Mouse (Mus musculus): ENCODE measurements around the gene Apc2.
A peak's percentile ranks its signal among the peaks of the same experiment; 100 is the strongest.
"Not testable (repeated sequence)": the region's sequence is repeated elsewhere in the genome, so short reads cannot be mapped to it uniquely, and the experiment has no call there.

The Apc2 gene

GRCm38 (mm10) chr10:80341026-80341425 lies 45.2 kb downstream of the Apc2 start:
- DNase-seq (ENCODE audit: extremely low read depth, insufficient read length, low spot score) = no peak

DNA sequence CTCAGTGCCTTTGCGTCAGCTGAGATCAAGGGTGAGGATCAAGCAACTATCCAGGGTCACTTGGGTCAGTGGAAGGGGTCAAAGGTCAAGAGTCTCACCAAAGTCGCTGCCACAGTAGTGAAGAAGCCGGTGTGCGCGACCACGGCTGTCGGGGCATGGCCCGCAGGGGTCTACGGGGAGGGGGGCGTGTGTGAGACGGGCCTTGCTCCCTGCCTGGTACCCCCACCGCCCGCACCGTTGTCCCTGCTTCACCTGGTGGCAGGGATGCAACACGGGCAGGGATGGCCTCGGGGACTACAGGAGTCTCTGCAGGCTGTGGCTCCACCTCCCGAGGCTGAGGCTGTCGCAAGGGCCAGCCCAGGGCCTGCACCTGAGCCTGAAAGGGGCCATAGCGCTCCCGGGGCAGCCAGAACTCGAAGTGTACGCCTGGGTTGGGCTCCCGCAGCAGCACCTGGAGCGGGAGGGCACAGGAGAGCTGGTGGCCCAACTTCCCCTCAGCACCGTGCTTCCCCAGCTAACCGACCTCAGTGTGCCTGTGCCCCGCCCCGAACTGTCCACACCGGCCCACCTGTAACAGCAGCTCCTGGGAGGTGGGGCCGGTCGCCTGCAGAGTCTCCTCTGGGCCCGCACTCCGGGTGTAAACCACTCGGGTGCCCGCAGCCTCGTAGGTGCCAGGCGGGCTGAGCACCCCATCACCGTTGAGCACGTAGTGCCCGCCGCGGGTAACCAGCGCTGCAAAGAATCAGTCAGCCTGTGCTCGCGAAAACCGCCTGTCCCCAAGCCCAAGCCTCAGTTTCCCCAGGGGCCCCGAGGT lies 45.9 kb downstream of the Apc2 start:
- DNase-seq (ENCODE audit: extremely low read depth, insufficient read length, low spot score) = no peak

DNA sequence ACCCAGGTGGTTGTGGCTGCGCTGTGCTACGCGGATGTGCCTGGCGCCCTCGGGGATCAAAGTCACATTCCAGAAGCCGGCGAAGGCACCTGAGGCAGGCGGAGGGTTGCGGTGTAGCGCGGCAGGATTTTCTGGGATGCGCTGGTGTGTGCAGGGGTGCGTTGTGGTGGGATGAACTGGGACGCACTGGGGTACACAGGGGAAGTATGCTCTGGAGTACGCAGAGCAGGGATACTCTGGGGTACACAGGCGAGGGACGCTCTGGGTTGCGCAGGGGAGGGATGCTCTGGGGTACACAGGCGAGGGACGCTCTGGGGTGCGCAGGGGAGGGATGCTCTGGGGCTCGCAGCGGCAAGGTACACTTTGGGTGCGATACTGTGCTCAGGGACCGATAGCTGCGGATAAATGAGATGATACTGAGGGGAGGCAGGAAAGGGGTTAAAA lies 46.5 kb downstream of the Apc2 start:
- no peak for DNase-seq (ENCODE audit: extremely low read depth, insufficient read length, low spot score)

DNA sequence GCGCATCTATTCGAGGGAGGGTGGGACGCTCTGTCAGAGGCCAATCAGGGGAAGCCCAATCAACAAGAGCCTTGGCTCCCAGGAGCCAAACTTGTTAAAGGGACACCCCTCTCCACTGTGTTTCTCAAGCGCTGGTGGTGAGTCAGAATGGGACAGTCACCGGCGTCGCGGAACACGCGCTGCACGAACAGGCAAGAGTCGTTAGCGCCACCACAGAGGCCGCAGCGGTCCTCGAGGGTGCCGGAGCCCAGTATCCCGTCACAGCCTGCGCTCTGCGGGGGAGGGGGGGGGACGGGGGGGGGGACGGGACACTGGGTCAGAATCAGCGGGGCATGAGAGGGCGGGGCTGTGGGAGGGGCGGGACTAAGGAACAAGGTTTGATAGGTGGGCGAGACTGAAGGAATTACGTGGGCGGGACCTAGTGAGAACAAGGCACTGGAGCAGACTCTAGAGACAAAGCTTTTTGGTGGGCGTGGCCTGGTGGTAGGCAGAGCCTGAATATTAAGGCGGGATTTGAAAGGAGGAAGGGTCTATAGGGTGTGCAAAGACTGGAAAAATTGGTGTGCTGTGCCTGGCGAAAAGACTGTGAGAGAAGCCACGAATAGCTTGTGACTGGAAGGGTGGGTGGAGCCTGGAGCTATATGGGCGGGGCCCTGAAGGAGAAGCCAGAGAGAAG lies 47.1 kb downstream of the Apc2 start:
- no peak for DNase-seq (ENCODE audit: extremely low read depth, insufficient read length, low spot score)

DNA sequence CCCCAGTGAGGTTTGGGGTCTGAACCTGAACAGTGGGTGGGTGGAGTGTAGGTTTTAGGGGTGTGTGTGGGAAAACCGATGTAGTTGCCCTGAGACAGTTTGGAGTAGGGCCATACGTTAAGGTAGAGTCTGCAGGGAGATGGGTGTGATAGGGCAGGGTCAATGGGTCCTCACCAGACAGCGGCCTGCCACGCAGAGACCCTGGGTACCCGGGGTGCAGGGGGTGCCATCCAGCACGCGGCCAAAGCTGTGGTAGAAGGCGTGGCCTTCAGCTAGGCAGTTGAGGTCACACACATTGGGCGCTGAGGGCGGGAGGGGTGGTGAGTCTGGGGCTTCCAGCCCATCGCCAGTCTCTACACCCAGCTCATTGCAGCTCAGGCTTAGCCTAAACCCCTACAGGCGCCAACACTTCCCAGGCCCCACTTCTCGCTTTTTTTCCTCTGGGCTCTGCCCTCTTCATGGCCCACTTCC lies 47.7 kb downstream of the Apc2 start:
- DNase-seq (ENCODE audit: extremely low read depth, insufficient read length, low spot score) = no peak

GRCm38 (mm10) chr10:80344131-80344661 lies 48.4 kb downstream of the Apc2 start:
- DNase-seq (ENCODE audit: extremely low read depth, insufficient read length, low spot score) = no peak

- DNase-seq (ENCODE audit: extremely low read depth, insufficient read length, low spot score) = no peak
Measured at GRCm38 (mm10) chr10:80345122-80345521, 49.3 kb downstream of the Apc2 start.

DNA sequence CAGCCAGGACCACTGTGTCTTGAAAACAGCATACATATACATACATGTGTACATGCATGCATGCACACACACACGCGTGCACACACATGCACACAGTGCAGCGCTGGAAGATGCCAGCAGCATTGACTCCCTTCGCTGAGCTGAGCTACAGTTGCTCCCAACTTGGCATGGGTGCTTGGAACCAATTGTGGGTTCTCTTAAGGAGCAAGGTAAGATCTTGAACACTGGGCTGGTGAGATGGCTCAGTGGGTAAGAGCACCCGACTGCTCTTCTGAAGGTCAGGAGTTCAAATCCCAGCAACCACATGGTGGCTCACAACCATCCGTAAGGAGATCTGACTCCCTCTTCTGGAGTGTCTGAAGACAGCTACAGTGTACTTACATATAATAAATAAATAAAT lies 50.2 kb downstream of the Apc2 start:
- not testable (repeated sequence) for DNase-seq (ENCODE audit: extremely low read depth, insufficient read length, low spot score)

DNA sequence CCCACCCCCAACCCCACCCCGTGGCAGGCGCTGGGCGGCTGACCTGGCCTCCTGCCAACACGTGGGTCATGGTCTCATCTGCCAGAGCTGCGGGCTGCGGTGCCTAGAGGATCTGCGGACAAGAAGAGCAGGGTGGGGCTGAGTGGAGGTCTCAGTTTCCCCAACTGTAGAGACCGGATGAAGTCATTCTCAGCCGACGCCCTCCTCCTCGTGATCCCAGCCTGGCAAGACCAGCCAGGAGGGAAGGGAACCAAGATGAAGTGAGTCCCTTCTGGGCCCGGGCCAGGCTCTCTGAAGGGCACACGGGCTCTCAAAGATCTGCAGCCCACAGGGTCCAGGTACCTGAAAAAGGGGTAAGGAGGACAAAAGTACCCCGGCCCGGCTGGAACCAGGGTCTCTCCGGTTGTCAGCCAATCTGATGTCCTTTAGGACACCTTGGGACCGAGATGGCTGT lies 51.8 kb downstream of the Apc2 start:
- DNase-seq (ENCODE audit: extremely low read depth, insufficient read length, low spot score) = peak; percentile 56

DNA sequence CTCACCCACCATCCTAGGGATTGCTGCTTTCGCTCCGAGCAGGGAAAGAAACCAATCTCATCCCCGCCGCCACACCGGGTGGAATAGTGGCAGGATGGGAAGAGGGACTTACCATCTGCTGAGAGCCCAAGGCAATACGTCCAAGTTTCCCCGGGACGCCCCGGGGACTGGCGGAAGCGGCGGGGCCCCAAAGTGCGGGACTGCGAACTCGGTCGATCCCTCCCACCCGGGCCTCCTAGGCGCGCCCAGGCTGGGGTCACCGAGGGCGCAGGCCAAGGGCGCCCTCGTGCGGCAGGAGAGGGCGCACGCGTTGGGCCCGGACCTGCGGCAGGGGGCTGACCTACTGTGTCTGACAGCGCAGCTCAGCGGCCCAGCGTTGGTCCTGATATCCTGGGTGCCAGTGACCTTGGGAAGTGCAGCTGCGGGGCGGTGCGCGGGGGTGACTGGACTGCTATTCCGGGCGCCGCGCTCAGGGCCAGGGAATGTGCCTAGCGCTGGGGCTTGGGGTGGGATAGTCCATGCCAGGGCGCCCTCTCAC lies 52.5 kb downstream of the Apc2 start, which contains the start of gene Adamtsl5:
Adamtsl5 (minus strand) TSS at position 169 of the 538 bp plus-strand sequence.
- peak; percentile 83 for DNase-seq (ENCODE audit: extremely low read depth, insufficient read length, low spot score)

DNA sequence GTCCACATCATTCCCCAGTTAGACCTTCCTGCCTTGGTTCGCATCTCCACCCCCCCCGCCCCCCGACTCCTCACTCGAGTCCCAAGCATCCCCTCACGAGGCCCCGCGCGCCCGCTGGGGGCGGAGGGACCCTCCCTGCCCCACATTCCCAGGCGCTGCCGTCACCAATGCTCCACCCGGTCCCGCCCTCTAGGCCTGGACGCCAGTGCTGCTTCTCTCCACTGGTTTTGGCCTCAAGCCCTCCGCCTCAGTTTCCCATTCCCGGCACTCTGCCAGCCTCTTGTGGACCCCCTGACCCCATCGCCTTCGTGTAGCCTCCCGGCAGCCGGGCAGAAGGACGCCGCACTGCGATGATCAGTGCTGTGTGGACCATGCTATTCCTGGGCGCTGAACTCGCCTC lies 53.2 kb downstream of the Apc2 start:
- DNase-seq (ENCODE audit: extremely low read depth, insufficient read length, low spot score) = no peak

DNA sequence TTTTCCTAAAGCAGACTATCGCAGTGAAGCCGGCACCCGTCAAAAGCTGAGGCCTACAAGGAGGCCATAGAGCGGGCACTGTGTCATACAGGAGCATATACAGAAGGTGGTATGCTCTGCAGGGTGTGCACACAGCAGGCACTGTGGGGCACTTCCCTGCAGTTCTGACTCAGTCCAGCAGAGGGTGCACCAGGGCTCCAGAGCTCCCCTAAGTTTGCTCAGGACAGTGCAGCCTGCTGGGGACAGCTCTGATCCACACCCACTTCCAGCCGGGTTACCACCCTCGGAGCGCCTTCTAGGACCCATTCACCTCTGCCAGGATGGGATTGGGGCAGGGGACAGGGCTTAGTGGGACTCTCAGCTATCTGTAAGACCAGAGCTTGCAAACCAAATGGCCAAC lies 54.5 kb downstream of the Apc2 start:
- peak; percentile 77 for DNase-seq (ENCODE audit: extremely low read depth, insufficient read length, low spot score)

DNA sequence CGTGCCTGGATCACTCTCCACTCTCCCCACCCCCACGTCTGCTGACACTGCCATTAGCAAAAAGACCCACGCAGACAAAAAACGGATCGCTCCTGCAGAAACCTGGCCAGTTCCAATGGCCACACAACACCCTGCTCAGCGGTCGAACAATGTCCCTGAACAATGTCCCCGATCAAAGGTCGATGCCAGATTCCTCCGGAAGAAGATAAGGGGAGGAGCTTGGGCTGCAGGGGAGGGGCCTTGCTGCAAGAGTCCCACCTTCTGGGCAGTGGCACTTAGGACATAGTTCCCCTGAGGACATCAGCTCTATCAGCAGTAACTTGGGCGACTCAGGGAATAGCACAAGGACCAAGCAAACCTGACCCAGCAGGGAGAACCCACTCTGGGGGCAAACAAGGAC lies 56.1 kb downstream of the Apc2 start:
- DNase-seq (ENCODE audit: extremely low read depth, insufficient read length, low spot score) = no peak

DNA sequence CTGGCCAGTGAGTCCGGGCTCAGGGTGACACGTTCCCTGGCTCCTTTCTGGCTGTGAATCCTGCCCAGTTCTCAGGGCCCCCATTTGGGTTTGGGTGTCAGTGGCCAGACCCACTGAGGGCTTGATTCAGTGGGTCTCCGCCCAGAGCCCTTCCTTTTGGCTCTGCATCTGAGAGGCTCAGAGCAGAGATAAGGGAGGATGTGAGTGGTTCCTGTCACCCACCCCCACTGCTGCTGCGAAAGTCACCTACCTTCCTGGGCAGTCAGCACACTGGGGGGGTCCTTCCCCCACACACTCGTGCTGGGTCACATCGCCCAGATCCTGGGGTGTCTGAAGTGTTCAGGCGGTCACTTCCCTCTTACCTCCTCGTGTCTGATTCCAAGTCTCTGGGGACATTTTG lies 57.0 kb downstream of the Apc2 start:
- DNase-seq (ENCODE audit: extremely low read depth, insufficient read length, low spot score) = no peak

DNA sequence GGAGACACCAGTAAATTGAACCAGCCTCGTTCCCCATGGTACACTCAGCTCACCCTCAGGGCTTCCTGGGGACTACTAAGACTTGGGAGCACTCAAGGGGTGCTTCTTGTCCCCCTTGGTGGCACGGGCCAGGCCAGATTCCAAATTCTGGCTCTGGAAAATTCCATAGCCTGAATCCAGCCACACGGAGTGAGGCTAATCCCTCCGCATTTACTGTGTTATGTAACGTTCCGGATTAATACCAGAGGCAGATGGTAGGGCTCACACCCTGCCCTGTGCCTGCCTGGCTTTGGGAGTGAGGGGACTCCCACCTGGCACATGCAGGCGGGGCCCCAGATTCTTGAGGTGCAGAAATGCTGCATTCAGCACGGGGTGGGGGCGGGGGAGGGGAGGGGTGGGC lies 59.7 kb downstream of the Apc2 start:
- DNase-seq (ENCODE audit: extremely low read depth, insufficient read length, low spot score) = no peak

DNA sequence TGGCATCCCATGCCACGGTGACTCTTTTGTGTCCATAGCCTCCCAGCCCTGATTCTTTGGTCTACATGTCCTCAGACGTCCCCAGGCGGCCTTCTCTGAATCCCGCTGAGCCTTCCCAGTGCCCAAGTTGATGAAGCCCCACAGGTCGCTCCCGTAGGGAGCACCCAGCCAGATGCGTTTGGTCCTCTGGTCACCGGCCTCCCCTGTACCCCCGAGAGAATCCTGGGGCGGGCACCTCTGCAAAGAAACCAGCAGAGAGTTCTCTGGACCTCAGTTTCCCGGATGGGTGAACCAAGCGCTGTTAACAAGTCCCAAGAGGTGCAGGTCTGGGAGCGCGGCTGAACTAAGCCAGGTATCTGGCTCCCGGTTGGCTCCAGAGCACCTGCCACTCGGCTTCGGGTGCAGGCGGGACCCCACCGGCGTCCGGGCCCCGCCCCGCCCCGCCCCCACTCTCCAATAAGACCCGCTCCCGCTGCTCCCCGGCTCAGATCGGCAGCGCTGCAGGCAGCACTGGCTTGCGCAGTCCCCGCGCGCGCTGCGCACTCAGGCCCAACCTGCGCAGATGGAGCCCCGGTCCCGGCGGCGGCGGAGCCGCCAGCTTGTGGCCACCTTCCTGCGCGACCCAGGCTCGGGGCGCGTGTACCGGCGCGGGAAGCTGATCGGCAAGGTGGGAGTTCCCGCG lies 60.4 kb downstream of the Apc2 start, which contains the start of gene Plk5:
Plk5 (plus strand) TSS at position 459 of the 682 bp plus-strand sequence.
- no peak for DNase-seq (ENCODE audit: extremely low read depth, insufficient read length, low spot score)

DNA sequence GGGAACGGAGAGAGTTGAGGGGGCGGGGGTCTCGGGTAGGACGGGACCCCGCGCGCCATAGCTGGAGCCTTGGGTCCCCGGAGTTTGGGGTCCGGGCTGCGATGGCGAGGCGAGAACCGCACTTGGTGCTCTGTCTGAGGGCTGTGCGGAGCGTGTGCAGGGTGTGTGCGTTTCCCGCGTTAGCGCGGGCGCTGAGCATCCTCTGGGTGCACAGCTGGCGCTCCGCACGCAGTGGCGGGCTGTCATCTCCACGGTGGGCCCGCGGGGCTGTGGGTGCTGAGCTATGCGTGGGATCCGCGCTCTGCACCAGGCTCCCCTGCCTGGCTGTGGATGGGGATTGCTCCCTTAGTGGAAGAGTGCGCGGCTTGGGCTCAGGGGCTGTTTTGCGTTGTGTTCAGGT lies 61.0 kb downstream of the Apc2 start:
- DNase-seq (ENCODE audit: extremely low read depth, insufficient read length, low spot score) = no peak

DNA sequence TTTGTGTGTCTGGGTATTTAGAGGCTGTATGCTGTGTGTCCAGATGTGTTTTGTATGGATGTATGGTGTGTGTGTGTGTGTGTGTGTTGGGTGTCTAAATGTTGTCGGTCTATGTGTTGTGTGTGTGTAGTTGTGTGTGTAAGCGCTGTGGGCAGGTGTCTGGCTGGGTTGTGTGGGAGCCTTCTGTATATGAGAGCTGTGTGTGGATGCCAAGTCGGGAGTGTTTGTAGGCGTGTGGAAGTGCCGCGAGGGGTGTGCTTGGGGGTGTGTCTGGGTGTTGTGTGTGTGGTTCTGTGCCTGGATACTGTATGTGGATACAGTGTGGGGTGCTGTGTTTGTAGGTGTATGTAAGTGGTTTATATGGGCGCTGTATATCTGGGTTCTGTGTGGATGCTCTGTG lies 61.6 kb downstream of the Apc2 start:
- DNase-seq (ENCODE audit: extremely low read depth, insufficient read length, low spot score) = no peak

GRCm38 (mm10) chr10:80357994-80358639 lies 62.3 kb downstream of the Apc2 start:
- no peak for DNase-seq (ENCODE audit: extremely low read depth, insufficient read length, low spot score)

- DNase-seq (ENCODE audit: extremely low read depth, insufficient read length, low spot score) = no peak
Measured at GRCm38 (mm10) chr10:80363734-80364133, 68.0 kb downstream of the Apc2 start.

Data from 3134 (cell line).